Mouse (Mus musculus) ES-Bruce4 (cell line): ENCODE measurements around the gene Filip1.

ENCODE experiments used
- CTCF ChIP-seq: IDR thresholded peaks from one replicate; pipeline ENCODE4 v1.8.1; 2011; ENCODE audit warnings: low read depth, low read length
- EP300 ChIP-seq: IDR thresholded peaks from 2 replicates; pipeline ENCODE4 v1.6.1; 2011; ENCODE audit warnings: low read depth, low read length; ENCODE audit not compliant: insufficient read depth
- POLR2A ChIP-seq: IDR thresholded peaks from one replicate; pipeline ENCODE4 v1.8.1; 2011; ENCODE audit warnings: low read length; ENCODE audit not compliant: insufficient read depth

GRCm38 (mm10) chr9:79997282-79997681, 15.4 kb downstream of the Filip1 start:
- TF ChIP-seq CTCF = no peak
- no peak for TF ChIP-seq POLR2A
- no peak for TF ChIP-seq EP300
